Mouse (Mus musculus): ENCODE data around the gene Sys1.

Gene Sys1

GRCm38 (mm10) chr2:164441731-164442130 is 15.0 kb upstream of the Sys1 start:
- no peak for TF ChIP-seq GATA4 (IDR thresholded peaks at IDR 0.05; ENCODE audit: insufficient replicate concordance, low read length)

- TF ChIP-seq GATA4 (IDR thresholded peaks at IDR 0.05; ENCODE audit: insufficient replicate concordance, low read length), result no peak
These were observed 14.3 kb upstream of the Sys1 start for GRCm38 (mm10) chr2:164442315-164443050.

- TF ChIP-seq GATA4 (IDR thresholded peaks at IDR 0.05; ENCODE audit: insufficient replicate concordance, low read length), result no peak; the same call in 1 of the 2 replicates
These were observed 13.7 kb upstream of the Sys1 start for GRCm38 (mm10) chr2:164443051-164443437.

- TF ChIP-seq GATA4 (IDR thresholded peaks at IDR 0.05; ENCODE audit: insufficient replicate concordance, low read length), result no peak
These were observed 13.2 kb upstream of the Sys1 start, which contains the start of gene Sdc4 for GRCm38 (mm10) chr2:164443460-164444000. Sdc4 (minus strand) TSS chr2:164443887.

- TF ChIP-seq GATA4 (IDR thresholded peaks at IDR 0.05; ENCODE audit: insufficient replicate concordance, low read length), result no peak
These were observed 12.1 kb upstream of the Sys1 start for GRCm38 (mm10) chr2:164444701-164445100.

GRCm38 (mm10) chr2:164445399-164446085 is 11.2 kb upstream of the Sys1 start:
- TF ChIP-seq GATA4 (IDR thresholded peaks at IDR 0.05; ENCODE audit: insufficient replicate concordance, low read length), result 0 out of 2 replicates have a peak, but pooled peaks have one; percentile 5

- no peak for TF ChIP-seq GATA4 (IDR thresholded peaks at IDR 0.05; ENCODE audit: insufficient replicate concordance, low read length)
These were observed 10.7 kb upstream of the Sys1 start for GRCm38 (mm10) chr2:164446086-164446469.

- no peak for TF ChIP-seq GATA4 (IDR thresholded peaks at IDR 0.05; ENCODE audit: insufficient replicate concordance, low read length)
These were observed 8.6 kb upstream of the Sys1 start for GRCm38 (mm10) chr2:164448140-164448539.

- TF ChIP-seq GATA4 (IDR thresholded peaks at IDR 0.05; ENCODE audit: insufficient replicate concordance, low read length), result no peak
These were observed 7.8 kb upstream of the Sys1 start for GRCm38 (mm10) chr2:164448921-164449320.

GRCm38 (mm10) chr2:164449341-164450042 is 7.3 kb upstream of the Sys1 start:
- TF ChIP-seq GATA4 (IDR thresholded peaks at IDR 0.05; ENCODE audit: insufficient replicate concordance, low read length), result no peak

- TF ChIP-seq GATA4 (IDR thresholded peaks at IDR 0.05; ENCODE audit: insufficient replicate concordance, low read length), result no peak
These were observed 4.6 kb upstream of the Sys1 start for GRCm38 (mm10) chr2:164452000-164452676.

GRCm38 (mm10) chr2:164453047-164453757 is 3.6 kb upstream of the Sys1 start:
- no peak for TF ChIP-seq GATA4 (IDR thresholded peaks at IDR 0.05; ENCODE audit: insufficient replicate concordance, low read length)

GRCm38 (mm10) chr2:164453887-164454500 is 2.8 kb upstream of the Sys1 start:
- TF ChIP-seq GATA4 (IDR thresholded peaks at IDR 0.05; ENCODE audit: insufficient replicate concordance, low read length), result no peak

- no peak for TF ChIP-seq GATA4 (IDR thresholded peaks at IDR 0.05; ENCODE audit: insufficient replicate concordance, low read length)
These were observed 1.9 kb upstream of the Sys1 start for GRCm38 (mm10) chr2:164454846-164455245.
